Mouse (Mus musculus) frontal cortex, adult 2 months (tissue): ENCODE measurements around the gene Trmt61a. TPM values are rescaled to one million over a fixed set of nuclear protein-coding genes. Genes with fewer than 3 reads are reported as not detected.
"Not testable (repeated sequence)": the region's sequence is repeated elsewhere in the genome, so short reads cannot be mapped to it uniquely, and the experiment has no call there.

ENCODE experiments used
- DNase-seq, 2 experiments: peaks; one replicate each; pipeline ENCODE4 v3.0.0; 2022; ENCODE audit warnings: low spot score in 1 of 2; ENCODE audit errors: extremely low spot score in 1 of 2
- polyA plus RNA-seq: library from polyadenylated mRNA; depleted of rRNA; stranded (reverse); fragments of >200 nt; gene quantifications from 2 replicates; pipeline ENCODE4 v1.2.3, GENCODE M21; 2012

The Trmt61a gene
- polyA plus RNA-seq, 1 experiment, result 21.9 TPM

DNA sequence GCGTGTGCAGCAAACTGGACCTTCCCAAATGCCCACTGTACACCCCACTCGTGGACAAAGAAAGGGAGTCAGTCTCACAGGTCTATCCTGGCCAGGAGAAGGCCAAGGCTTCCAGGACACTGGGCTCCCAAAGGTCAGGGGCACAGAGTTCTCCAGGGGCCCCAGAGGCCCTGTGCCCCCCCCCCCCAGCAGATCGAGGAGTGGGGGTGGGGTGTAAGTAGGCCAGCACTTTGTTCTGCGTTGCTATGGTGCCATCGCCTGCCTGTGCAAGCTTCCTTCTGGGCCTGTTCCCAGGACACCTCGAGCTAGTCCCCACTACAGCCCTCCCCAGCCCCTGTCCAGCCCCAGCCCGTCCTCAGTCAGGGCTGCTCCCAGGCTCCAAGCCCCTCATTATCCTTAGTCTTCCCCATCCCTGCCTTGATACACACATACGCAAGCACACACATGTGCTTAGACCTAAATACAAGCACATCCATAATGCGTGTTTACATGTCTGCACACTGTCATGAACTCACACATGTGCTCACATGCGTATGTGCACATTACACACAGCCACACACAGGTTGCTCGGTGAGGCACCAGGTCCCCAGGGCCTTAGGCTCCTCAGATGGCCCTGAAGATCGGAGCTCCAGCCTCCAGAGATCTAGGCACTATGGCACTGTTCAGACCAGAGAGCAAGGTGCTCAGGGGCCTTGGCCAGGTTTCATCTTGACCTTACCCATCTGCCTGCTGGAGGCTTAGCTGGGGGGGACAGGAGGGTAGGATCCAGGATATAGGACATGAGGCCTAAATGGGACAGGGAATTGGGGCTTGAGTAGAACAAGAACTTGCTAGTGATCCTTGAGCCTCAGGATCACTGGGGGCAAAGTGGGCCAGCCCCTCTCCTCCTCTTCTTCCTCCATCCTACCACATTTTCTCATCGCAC, 17.2 kb downstream of the Trmt61a start:
- peak in 1 of 2 experiments; percentile 62 for DNase-seq

DNA sequence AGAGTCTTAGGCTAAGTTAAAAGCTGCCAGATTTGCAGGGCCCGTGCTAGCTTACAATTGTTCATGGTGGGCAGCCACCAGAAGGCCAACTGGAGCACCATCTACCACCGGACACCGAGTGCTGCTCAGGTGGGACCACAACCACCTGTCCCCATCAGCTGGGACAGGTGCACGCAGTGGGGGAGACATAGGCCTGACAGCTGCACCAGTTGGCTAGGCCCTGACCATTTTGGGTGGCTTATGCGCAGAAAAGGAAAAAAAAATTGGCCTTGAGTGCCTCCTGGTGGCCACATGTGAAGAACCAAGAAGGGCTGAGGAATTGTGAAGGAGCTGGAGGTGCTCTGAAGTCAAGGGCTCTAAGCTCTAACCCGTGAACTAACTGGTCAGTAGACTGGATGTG, 18.3 kb downstream of the Trmt61a start:
- peak in 1 of 2 experiments; percentile 90 for DNase-seq

DNA sequence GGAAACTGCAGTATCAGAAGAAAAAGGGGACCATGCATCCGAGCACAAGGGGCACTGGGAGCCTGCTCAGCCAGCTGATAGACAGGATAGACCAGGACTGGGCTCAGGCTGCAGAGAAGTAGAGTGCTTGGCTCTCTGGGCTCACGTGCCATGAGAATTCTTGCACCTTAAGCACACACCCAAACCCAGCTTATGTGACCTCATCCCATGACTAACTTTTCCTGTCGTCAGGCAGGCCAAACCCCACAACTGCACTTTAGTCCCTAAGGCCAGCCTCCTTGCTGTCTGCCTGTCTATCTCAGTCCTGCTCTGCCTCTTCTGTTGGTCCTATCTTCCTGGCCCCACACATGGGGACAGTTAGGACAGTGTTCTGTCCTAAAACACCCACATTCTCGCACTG, 19.8 kb downstream of the Trmt61a start:
- DNase-seq, result no peak

DNA sequence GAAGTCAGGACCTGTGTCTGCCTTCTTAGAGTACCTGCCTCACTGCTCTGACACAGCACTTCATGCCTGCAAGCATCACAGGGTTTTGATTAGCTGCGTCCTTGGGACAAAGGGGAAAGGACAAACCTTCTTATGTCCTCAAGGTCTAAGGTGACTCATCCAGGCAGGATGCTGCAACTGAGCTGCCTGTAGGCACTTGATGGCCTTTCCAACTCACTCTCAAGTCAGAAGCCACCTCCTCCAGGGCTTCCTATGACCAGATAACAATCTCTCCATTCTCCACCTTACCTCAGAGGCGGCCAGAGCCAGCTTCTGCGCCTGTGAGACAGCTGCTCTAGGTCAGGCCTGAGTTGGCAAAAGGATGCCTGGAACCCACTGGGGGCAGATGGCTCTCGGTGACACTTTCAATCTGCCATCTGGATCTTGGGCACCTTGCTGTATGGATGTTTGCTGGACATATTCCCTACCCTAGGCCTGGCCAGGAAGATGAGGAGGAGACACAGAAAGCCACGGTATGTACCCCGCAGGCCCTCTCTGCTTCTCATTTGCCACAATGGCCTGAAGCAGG, 20.5 kb downstream of the Trmt61a start:
- no peak for DNase-seq

DNA sequence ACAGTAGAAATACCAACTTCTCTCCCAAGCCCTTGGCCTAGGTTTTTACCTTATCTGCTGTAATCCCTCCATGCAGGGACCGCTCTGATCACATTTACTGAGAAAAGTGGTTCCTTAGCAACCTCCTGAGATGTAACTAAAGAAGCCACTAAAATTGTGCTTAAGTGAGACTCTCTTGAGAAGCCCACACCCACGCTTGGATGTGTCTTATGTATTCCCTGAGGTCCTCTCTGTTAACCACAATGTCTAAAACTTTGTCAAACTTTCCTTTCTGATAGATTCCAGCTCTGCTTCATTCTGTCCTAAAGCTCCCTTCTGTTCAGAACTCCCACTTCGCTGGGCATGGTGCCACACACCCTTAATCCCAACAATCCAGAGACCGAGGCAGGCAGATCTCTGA, 21.6 kb downstream of the Trmt61a start:
- DNase-seq, result peak; percentile 72 to 75

DNA sequence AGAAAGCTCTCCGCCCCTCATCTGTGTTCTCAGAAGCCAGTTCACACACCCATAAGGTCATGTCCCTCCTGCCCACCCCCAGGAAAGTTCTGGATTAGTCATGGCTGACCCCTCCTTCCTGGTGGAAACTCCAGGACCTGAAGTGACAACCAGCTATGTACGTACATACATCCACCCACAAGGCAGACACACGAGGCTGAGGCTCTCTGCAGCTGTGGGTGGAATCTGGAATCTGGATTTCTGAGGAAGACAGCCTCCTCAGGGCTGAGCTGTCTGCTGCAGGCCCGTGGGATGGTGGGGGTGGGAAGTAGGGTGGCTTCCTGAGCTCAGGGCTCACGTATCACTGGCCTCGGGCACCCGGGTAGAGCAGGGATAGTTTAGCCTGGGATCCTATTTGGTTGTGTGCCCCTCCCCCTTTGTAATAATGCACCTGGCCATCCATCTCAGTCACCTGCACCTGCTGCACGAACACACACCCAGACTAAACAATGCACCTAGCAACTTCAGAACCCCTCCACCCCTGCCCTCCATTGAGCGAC, 23.1 kb downstream of the Trmt61a start:
- DNase-seq, result peak in 1 of 2 experiments; percentile 76

DNA sequence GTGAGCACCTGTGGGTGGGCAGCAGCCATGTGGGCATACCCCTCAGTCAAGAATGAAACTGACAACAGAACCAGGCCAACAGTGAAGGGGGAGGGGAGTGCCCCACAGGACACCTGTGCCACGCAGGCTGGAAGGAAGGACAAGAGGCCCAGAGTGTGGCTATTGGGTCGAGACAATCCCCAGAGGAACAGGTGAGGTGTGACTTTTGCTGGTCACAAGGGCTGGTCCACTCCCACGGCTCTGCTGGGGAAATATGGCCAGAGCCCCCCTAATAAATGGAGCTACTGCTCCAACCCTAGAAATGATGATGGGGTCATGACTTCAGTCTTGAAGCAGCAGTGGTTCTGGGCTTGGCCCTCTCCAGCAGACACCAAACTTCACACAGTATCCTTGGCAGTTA, 25.4 kb downstream of the Trmt61a start:
- DNase-seq, result no peak

DNA sequence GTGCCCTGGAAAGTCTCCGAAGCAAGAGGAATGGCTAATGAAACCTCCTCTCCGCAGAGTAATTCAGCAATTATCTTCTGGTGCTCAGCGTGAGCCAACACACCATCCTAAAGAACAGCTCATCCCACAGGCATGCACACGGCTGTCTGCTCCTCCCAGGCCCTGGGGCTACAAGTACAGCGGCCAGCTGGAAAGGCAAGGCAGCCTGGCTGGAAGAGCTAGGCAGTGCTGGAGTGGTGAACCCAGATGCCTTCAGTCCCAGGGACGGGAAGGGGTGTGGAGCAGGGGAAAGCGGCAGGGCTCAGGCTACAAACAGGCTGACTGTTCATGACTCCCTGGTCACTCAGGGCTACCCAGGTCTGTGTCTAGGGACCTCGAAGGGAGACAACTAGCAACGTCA, 26.7 kb downstream of the Trmt61a start:
- DNase-seq, result no peak

DNA sequence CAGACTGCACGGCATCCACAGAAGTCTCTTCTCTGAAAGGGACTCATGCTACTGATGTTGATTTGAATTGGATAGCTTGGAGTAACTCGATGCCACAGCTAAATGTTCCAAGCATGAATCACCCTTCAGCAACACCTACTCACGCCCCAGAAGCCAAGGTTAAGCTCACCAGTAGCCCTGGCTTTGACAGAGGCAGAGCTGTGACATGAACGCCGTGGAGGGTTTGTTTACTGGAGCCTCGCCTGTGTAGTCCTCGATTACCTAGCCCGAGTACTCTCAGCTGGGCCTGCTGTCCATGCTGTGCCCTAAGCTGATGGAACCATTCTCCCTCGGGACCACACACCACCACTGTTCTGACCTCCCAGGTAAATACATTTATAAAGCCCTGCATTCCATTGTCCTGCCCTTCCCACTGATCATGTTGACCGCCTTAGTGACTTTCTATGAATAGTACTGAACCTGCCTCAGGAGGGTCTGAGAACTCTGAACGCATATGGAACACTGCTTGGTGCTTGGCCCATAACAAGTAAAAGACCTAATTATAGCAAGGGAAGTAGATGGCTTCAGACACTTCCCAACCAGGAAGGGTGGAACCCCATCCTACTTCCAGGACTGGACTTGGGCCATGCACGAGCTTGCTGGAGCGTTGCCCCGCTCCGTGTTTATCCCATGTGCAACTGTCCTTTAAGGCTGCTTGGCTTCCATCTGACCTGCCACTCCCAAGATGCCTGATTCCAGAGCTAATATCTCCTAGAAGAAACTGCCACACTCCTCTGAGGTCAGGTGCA, 27.5 kb downstream of the Trmt61a start:
- DNase-seq, result no peak

DNA sequence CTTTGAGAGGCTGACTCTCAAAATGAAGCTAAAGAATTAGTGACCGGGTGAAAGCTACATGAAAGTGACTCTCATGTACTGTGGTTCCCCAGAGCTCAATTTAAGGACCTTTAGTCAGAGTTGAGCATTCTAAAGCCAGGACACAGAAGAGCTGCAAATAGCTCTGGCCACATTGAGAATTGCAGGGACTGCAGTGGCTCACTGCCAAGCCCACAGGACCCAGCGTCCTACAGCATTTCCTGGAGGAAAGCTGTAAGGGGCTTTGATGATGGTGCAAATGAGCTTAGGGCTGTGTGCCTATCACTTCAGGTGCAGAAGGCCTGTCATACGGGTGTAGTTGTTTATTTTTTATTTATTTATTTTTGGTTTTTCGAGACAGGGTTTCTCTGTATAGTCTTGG, 30.3 kb downstream of the Trmt61a start:
- no peak for DNase-seq

DNA sequence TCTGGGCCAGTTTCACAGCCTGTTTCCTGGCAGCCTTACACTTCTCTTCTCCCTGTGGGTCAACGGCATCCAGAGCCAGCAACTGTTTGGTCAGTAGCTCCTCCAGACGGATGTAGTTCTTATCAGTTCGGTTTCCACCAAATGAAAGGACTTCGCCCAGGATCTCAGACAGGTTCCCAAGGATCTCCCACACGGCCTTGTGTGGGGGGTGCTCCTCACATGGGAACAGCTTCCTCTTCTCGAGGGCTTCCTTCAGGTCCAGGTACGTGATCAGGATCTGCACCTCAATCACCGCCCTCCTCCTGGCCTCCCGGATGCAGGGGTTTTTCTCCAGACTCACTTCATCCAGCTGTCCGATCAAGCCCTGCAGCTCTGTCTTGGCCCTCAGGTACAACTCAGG, 32.2 kb downstream of the Trmt61a start:
- no peak for DNase-seq

DNA sequence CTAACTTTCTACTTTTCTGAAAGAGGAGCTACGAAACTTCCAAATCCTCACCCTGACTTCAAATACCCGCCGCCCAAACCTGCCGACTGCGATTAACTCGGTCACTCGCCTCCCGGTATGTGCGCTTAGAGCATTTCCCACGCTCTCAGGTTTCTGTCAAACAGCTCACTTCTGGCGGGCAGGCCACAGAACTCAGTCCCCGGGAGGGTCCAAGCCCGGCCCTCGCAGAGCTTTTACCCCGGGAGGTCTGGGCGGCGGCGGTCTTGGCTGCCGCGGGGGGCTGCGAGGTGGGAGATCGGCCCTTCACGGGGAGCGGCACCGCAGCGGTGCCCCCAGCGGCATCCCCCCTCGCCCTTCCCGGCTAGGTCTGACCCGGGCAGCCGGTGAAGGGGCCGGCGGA, 34.6 kb downstream of the Trmt61a start:
- no peak for DNase-seq

DNA sequence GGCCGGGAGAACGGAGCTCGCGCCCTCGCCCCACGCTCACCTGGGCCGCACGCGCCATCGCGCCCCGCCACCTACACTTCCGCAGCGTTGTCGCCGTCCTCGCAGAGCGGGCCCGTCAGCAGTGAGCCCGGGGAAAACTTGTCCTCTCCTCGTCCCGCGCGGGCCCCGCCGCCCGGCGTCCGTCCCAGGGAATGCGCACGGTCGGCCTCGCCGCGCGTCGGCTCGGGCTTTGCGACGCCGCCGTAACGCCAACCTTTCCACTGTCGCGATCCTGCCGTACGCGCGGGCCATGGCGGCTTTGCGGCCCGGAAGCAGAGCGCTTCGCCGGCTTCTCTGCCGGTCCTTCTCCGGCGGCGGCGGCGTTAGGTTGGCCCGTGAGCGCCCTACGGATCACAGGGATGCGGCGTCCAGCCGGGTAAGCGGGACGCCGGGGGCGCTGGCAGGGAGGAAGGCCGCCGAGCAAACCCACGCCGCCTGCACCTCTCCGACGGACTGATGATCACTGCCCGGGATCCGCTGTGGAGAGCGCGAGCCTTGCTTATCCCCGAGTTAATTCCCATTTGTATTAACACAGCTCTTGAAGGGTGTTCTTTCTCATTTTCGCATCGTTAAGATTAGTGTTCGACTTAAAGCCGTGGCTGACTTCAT, 35.2 kb downstream of the Trmt61a start, which contains the start of the genes Bag5 and Apopt1:
Gene Bag5 (minus strand): TSS at position 254 of the 648 bp plus-strand sequence.
Gene Apopt1 (plus strand): TSS at position 258 of the 648 bp plus-strand sequence.
- DNase-seq, result peak; percentile 69 to 89

DNA sequence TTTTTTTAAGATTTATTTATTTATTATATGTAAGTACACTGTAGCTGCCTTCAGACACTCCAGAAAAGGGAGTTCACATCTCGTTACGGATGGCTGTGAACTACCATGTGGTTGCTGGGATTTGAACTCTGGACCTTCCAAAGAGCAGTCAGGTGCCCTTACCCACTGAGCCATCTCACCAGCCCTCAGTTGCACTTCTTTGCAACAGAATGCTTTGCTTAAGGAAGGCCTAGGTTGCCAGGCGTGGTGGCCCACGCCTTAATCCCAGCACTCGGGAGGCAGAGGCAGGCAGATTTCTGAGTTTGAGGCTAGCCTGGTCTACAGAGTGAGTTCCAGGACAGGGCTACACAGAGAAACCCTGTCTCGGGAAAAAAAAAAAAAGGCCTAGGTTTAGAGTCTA, 36.0 kb downstream of the Trmt61a start:
- DNase-seq, result not testable (repeated sequence)

DNA sequence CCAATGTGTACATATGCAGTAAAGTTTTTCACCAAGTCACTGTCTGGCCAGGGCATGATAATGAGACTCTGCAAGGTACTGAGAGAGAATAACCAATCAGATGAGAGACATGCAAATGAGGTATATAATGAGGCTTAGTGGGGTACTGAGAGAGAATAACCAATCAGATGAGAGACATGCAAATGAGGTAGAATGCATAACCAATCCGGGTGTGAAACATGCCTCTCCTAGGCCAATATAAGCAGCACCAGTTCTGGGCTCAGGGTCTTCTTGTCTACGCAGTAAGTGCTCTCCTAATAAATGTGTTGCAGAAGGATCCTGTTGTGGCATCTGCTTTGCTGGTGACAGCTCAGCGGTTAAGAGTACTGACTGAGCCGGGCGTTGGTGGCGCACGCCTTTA, 38.6 kb downstream of the Trmt61a start:
- no peak for DNase-seq

DNA sequence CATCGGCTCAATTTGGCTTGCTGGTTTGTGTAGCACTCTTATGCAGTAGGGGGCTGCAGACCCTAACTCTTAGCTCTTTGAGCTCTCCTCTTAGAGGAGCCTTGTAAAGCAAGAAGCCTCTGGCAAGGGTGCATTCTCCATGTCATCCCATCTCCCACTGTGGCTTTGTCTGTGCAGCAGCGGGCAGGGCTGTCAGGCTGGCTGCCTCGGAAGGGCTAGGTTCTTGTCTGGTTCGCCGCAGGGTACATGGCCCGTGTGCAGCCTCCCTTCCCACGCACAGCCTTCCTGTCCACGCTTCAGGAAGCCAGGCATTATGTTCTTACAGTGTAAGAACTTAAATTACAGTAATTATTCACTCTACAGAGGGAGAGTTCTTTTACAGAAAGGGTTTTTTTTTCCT, 40.8 kb downstream of the Trmt61a start:
- DNase-seq, result no peak

DNA sequence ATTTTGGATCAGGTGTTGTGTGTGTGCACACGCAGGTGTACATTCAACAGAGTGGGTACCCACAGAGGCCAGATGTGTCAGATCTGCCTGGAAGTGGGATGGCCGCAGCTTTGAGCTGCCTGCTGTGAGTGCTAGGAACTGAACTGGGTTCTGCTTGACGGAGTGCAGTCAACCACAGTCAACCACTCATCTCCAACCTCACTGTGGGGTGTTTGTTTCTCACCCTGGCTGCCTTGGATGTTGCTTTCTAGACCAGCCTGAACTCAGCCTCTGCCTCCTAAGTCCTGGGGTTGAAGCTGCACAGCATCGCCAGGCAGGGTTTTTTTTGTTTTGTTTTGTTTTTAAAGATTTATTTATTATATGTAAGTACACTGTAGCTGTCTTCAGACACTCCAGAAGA, 42.3 kb downstream of the Trmt61a start:
- DNase-seq, result no peak

DNA sequence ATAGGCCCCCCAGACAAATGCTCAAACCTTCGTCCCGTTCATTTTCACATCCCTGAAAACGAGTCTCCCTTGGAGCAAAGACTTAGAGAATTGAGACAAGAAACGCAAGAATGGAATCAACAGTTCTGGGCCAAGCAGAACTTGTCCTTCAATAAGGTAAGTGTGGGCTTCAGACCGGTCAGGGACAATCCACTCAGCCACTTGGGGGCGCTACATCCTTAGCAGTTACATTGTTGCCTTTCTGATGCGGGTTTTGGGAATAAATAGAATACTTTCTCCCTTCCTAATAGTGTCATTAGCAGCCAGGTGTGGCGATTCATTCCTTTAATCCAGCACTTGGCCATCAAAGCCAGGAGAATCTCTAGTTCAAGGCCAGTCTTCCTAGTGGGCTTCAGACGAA, 44.7 kb downstream of the Trmt61a start:
- peak in 1 of 2 experiments; percentile 71 for DNase-seq

DNA sequence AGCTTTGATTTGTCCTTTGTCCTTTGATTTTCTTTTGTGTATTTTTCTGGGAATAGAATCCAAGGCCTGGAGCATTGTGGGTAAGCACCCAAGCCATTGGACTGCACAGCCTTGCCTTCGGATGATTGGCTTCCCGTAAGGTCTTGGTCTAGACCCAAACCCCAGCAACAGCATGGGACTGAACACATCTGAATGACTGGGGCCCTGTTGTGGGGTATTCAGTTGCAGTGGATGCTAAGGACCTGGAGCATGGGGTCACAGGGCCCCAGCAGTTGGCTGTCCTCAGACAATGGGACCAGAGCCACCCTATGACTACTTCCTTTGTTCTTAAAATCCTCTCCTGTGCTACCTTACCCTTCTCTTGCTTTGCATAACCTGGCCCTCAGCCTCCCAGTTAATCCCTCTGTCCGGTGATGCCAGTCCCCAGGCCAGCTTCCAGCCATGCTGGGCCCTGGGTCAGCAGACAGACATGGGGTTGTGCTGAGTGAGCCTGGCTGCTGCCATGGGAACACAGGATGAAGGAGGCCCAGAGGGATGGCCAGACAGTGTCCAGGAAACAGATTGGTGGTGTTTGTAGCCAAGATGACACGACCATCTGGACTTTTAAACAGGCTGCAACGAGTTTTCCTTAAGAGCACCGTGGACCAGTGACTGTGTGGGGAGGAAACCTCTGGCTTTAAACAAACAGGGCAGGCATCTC, 46.9 kb downstream of the Trmt61a start:
- DNase-seq, result no peak
